Mouse (Mus musculus) kidney, postnatal 10 days (tissue): ENCODE measurements around the gene Olfr1197.

Source experiments
- DNase-seq: peaks from one replicate; pipeline ENCODE4 v3.0.0; 2021; ENCODE audit warnings: mixed read lengths

Olfr1197 gene

GRCm38 (mm10) chr2:88732266-88732665 is at the start of gene Olfr1197:
Olfr1197 (minus strand) TSS chr2:88732366.
- DNase-seq = no peak

GRCm38 (mm10) chr2:88770388-88770787 is 38.2 kb upstream of the Olfr1197 start, which contains the start of gene Olfr1200:
Olfr1200 (minus strand) TSS chr2:88770488.
- DNase-seq = no peak

GRCm38 (mm10) chr2:88760369-88760768 is 28.2 kb upstream of the Olfr1197 start, which contains the start of gene Olfr1199:
Olfr1199 (minus strand) TSS chr2:88760469.
- DNase-seq = no peak

- DNase-seq = no peak
Observed at GRCm38 (mm10) chr2:88751270-88751669, 19.1 kb upstream of the Olfr1197 start, which contains the start of gene Olfr1198. Olfr1198 (minus strand) TSS chr2:88751370.

- DNase-seq = no peak
Observed at GRCm38 (mm10) chr2:88743379-88743778, 11.2 kb upstream of the Olfr1197 start.

GRCm38 (mm10) chr2:88704497-88704896 is 27.7 kb downstream of the Olfr1197 start, which contains the start of gene Olfr1196:
Olfr1196 (minus strand) TSS chr2:88704597.
- DNase-seq = no peak

- DNase-seq = no peak
Observed at GRCm38 (mm10) chr2:88689087-88689486, 43.1 kb downstream of the Olfr1197 start, which contains the start of gene Olfr1195. Olfr1195 (minus strand) TSS chr2:88689187.
